Mouse (Mus musculus): ENCODE measurements around the gene Brd4. TPM values are rescaled to one million over a fixed set of nuclear protein-coding genes. Genes with fewer than 3 reads are reported as not detected.

Gene Brd4
- polyA plus RNA-seq (2017; shearing (Covaris generic)) = 46.7 TPM

DNA sequence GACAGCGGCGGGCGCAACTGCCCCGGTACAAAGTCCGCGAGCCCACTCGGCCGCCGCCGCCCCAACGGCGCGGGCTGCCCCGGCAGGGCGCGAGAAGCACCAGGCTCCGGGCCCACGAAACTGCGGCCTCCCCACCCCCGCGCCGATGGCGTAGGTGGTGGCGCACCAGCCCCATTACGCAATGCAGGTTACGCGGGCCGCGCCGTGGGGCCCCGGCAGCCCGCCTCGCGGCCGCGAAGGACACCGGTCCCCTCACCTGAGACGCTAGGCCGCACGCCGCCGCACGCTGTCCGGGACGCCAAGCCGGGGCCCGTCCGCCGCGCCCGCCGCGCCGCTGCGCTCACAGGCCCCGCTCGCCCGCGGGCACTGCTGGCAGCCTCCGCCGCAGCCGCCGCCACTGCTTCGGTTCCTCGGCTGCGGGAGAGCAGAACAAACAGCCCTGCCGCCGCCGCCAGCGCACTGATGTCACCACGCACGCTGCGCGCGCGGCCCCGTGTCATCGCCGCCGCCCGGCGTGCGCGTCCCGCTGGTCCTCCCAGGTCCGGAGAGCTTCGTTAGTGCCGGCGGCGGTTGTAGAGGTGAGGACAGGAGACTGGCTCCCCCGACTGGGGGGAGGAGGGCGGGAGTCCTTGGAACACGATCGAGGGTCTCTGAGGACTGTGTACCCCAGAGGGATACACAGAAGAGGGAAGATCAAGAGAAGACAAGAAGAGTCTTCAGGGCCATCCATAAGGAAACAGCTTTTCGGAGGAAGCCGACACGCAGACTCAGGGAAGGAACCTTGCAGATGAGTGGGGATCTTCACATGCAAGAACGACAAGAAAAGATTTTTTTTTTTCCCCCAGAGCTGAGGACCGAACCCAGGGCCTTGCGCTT, at the start of gene Brd4:
Brd4 (minus strand) TSS at position 461 of the 876 bp plus-strand sequence.

DNA sequence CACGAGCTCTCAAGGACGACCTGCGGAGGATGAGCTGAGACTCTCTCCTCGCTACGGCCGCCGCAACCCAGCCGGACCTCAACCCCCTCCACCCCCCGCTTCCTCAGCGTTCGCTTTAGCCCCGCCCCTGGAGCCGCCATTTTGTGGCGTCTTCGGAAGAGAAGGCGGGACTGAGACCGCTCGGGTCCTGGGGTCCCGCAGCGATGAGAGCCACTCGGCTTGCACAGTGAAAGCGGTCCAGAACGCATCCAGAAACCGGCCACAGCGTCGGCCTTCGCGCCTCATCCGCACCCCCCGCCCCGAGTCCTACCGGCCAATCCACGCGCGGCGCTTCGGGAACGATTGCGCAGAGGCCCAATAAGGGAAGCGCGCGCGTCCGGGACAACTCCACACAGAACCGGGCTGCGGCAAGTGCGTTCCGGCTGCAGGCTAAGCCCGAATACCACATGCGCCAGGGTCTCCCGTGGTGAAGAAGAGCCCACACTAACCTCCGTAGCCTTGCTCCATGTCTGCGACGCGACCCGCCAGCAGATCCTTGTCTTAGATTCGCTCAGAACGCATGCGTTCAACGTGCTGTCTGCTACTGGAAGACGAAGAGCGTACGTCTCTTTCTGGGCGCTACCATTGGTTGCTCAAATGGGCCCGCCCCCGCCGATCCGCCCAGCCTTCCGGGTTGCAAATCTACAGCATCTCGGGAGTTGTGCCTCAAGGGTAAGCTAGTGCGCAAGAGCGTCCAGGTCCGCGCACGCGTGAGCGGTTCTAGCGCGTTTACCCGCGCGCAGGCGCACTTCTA, 36.3 kb upstream of the Brd4 start, which contains the start of gene Akap8:
Akap8 (minus strand) TSS at position 642 of the 793 bp plus-strand sequence.

DNA sequence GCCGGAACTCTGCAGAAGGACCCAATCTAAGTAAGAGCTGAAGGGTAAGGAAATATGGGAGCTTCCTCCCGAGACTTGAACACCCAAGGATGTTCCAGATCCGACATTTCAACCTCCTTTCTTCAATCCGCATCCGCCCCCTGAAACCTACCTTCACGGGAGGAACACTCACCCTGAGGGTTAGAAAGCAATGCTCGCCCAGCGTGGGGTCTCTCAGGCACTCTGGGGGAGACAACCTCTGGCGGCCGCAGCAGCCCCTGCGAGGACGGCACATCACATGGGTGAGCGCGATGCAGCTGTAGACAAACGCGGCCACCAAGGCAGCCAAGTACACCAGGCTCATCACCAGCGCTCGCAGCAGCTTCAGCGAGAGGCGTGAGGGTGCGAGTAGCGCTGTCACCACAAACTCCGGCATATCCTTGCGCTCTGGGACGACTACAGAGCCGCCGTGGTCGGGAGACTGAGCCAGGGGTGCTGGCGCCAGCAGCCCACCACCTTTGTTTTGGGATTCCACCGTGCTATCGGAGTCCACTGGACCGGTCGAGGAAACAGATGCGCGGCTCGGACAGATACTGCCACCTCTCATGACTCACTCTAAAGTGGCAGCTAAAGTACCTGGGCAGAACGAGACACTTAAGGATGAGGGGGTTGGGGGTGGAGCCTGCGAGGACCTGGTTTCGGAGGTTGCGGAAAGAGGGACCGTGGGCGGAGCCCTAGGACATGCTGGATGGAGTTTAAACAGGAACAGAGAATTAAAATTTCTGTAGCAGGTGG, 95.5 kb downstream of the Brd4 start, which contains the start of gene Ephx3:
Ephx3 (minus strand) TSS at position 687 of the 774 bp plus-strand sequence.

DNA sequence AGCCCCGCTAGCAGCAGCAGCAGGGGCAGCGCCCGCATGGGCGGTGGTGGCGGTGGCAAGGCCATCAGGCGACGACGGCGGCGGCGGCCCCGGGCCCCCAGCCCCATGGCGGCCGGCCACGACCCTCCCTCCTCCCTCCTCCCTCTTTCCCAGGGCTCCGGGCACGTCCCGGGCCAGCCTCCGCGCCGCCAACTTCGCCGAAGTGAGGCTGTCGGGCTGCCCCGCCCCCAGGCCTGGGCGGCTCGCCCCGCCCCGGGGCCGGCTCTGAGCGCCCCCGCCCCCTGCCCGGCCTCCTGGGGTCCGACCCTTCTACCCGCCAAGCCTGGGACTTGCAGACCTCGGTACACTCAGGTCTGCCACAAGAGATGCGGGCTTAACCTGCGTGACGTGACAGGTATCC, 117.8 kb downstream of the Brd4 start, which contains the start of gene Notch3:
Notch3 (minus strand) TSS at position 166 of the 400 bp plus-strand sequence.

Other genes starting within 250 kb of the Brd4 start
- 72.8 TPM for gene Rrp1b, start 248.6 kb downstream of the Brd4 start, polyA plus RNA-seq (2017; shearing (Covaris generic))
- 1.6 TPM for gene Hsf2bp, start 248.4 kb downstream of the Brd4 start, polyA plus RNA-seq (2017; shearing (Covaris generic))
- not detected for gene Notch3, start 117.9 kb downstream of the Brd4 start, polyA plus RNA-seq (2017; shearing (Covaris generic))
- not detected for gene Ephx3, start 95.2 kb downstream of the Brd4 start, polyA plus RNA-seq (2017; shearing (Covaris generic))
- 296 TPM for gene Akap8, start 36.5 kb upstream of the Brd4 start, polyA plus RNA-seq (2017; shearing (Covaris generic))
- gene Akap8l, start 65.9 kb upstream of the Brd4 start, polyA plus RNA-seq (2017; shearing (Covaris generic)) = 263 TPM
- gene Wiz, start 104.7 kb upstream of the Brd4 start, polyA plus RNA-seq (2017; shearing (Covaris generic)) = 19.5 TPM
- gene Rasal3, start 118.9 kb upstream of the Brd4 start, polyA plus RNA-seq (2017; shearing (Covaris generic)) = 83.5 TPM
- 88.1 TPM for gene Pglyrp2, start 139.4 kb upstream of the Brd4 start, polyA plus RNA-seq (2017; shearing (Covaris generic))
- 0.74 TPM for gene Cyp4f39, start 168.0 kb upstream of the Brd4 start, polyA plus RNA-seq (2017; shearing (Covaris generic))
- gene Cyp4f17, start 221.3 kb upstream of the Brd4 start, polyA plus RNA-seq (2017; shearing (Covaris generic)) = 5.0 TPM

All from CD4-positive, CD25-positive, alpha-beta regulatory T cell, adult 9 weeks (primary cell).